Mouse (Mus musculus) limb, embryonic 13.5 days (tissue): Measurements from ENCODE around the gene Bcl2l1. TPM values are rescaled to one million over a fixed set of nuclear protein-coding genes. Genes with fewer than 3 reads are reported as not detected.
A peak's percentile ranks its signal among the peaks of the same experiment; 100 is the strongest.

Experiments
- ATAC-seq: fragments of 200-750 bp; cut with Nextera tagmentation; 2 replicates; pipeline ENCODE4 v1.8.0; 2017; ENCODE audit warnings: low read depth, moderate number of reproducible peaks, moderate TSS enrichment; ENCODE audit not compliant: low FRiP score
- H3K27ac ChIP-seq: fragments of 300-500 bp; sonication (generic); 2 replicates; pipeline ENCODE4 v1.5.1; 2015; ENCODE audit warnings: inconsistent platforms, mild to moderate bottlenecking, moderate library complexity
- H3K27me3 ChIP-seq: fragments of 300-500 bp; sonication (generic); 2 replicates; pipeline ENCODE4 v1.6.1; 2015; ENCODE audit warnings: mild to moderate bottlenecking, inconsistent platforms
- H3K36me3 ChIP-seq: fragments of 300-500 bp; sonication (generic); 2 replicates; pipeline ENCODE4 v1.6.1; 2015; ENCODE audit warnings: inconsistent platforms, mild to moderate bottlenecking, moderate library complexity
- H3K4me1 ChIP-seq: fragments of 300-500 bp; sonication (generic); 2 replicates; pipeline ENCODE4 v1.6.1; 2015; ENCODE audit warnings: inconsistent platforms
- H3K4me2 ChIP-seq: fragments of 300-500 bp; sonication (generic); replicated peaks from 2 replicates; pipeline ENCODE4 v1.6.1; 2015; ENCODE audit warnings: inconsistent platforms, mild to moderate bottlenecking, moderate library complexity
- H3K4me3 ChIP-seq: fragments of 300-500 bp; sonication (generic); 2 replicates; pipeline ENCODE4 v1.5.1; 2015; ENCODE audit warnings: moderate library complexity, mild to moderate bottlenecking, inconsistent platforms
- H3K9ac ChIP-seq: fragments of 300-500 bp; sonication (generic); 2 replicates; pipeline ENCODE4 v1.6.1; 2015; ENCODE audit warnings: mild to moderate bottlenecking, inconsistent platforms
- H3K9me3 ChIP-seq: fragments of 300-500 bp; sonication (generic); 2 replicates; pipeline ENCODE4 v1.6.1; 2016; ENCODE audit warnings: inconsistent platforms
- WGBS: fragments of 180-500 bp; shearing (Covaris S2); methylation state at CpG from one replicate; pipeline ENCODE4 v1.1.7; 2015; 5-methylcytosine and 5-hydroxymethylcytosine counted together
- microRNA-seq: library from miRNA; unstranded; fragments of <30 nt; microRNA quantifications from one replicate; pipeline ENCODE4, GENCODE M21; 2016
- polyA plus RNA-seq: library from polyadenylated mRNA; unstranded; fragments of >200 nt; fragmentation: Nextera tagmentation; extraction: Ambion mirVana; gene quantifications from 2 replicates; pipeline ENCODE4 v1.2.1, GENCODE M21; 2015

The Bcl2l1 gene
- polyA plus RNA-seq, 1 experiment from 2014 or later, result 93.3 TPM

- Histone ChIP-seq H3K4me3 (peak overlapping the region; percentile 95), H3K4me1 (peaks cover 66% of the 10 kb centered on the region), H3K27ac (peak overlapping the region; percentile 98), H3K9ac (peak overlapping the region; percentile 98), H3K27me3 (no peaks in the 10 kb centered on the region), H3K4me2 (peak overlapping the region; percentile 94), H3K9me3 (no peaks in the 10 kb centered on the region), H3K36me3 (peaks cover 6% of the 10 kb centered on the region; the same call in 1 of the 2 replicates)
- peak; percentile 82 for ATAC-seq
- 1% methylated on average over 33 of the region's 36 CpGs for WGBS
Observed at GRCm38 (mm10) chr2:152739031-152739841, 92.3 kb downstream of the Bcl2l1 start.

- 14% methylated on average over 2 of the region's 2 CpGs for WGBS
Observed at GRCm38 (mm10) chr2:152738341-152738740, 93.2 kb downstream of the Bcl2l1 start.

GRCm38 (mm10) chr2:152737306-152738221 lies 94.0 kb downstream of the Bcl2l1 start:
- Histone ChIP-seq H3K36me3 (peaks cover 6% of the 10 kb centered on the region; the same call in 1 of the 2 replicates), H3K27ac (peak overlapping the region; percentile 98), H3K9me3 (no peaks in the 10 kb centered on the region), H3K4me1 (peaks cover 71% of the 10 kb centered on the region), H3K9ac (peak overlapping the region; percentile 98), H3K4me2 (peak overlapping the region; percentile 94), H3K27me3 (no peaks in the 10 kb centered on the region), H3K4me3 (peak overlapping the region; percentile 95)
- ATAC-seq, result no peak
- WGBS, result 1% methylated on average over 10 of the region's 10 CpGs

More at GRCm38 (mm10) chr2:152738341-152738740, 93.2 kb downstream of the Bcl2l1 start:
- Histone ChIP-seq H3K4me1 (peaks cover 74% of the 10 kb centered on the region), H3K4me2 (peak overlapping the region; percentile 94), H3K27me3 (no peaks in the 10 kb centered on the region), H3K27ac (peak overlapping the region; percentile 98), H3K9me3 (no peaks in the 10 kb centered on the region), H3K36me3 (peaks cover 6% of the 10 kb centered on the region; the same call in 1 of the 2 replicates), H3K4me3 (peak overlapping the region; percentile 95), H3K9ac (peak overlapping the region; percentile 98)
- no peak for ATAC-seq

- Histone ChIP-seq H3K36me3 (peaks cover 6% of the 10 kb centered on the region; the same call in 1 of the 2 replicates), H3K4me3 (peak overlapping the region; percentile 95), H3K27me3 (no peaks in the 10 kb centered on the region), H3K9me3 (no peaks in the 10 kb centered on the region), H3K4me2 (peak overlapping the region; percentile 94), H3K9ac (peak overlapping the region; percentile 98), H3K4me1 (peaks cover 71% of the 10 kb centered on the region), H3K27ac (peak overlapping the region; percentile 98)
- under 1% methylated on average over 22 of the region's 22 CpGs for WGBS
- ATAC-seq, result no peak
Observed at GRCm38 (mm10) chr2:152736748-152737147, 94.8 kb downstream of the Bcl2l1 start.

GRCm38 (mm10) chr2:152736090-152736601 lies 95.4 kb downstream of the Bcl2l1 start, which contains the start of gene Id1:
Gene Id1 (plus strand): TSS chr2:152736251.
- under 1% methylated on average over 28 of the region's 28 CpGs for WGBS
- Histone ChIP-seq H3K36me3 (peaks cover 6% of the 10 kb centered on the region; the same call in 1 of the 2 replicates), H3K27me3 (no peaks in the 10 kb centered on the region), H3K27ac (peak within 1 kb of the TSS; percentile 98), H3K4me2 (peak within 1 kb of the TSS; percentile 94), H3K9ac (peak within 1 kb of the TSS; percentile 98), H3K9me3 (no peaks in the 10 kb centered on the region), H3K4me3 (peak within 1 kb of the TSS; percentile 95), H3K4me1 (peaks cover 66% of the 10 kb centered on the region)
- peak; percentile 71 for ATAC-seq

GRCm38 (mm10) chr2:152734984-152735383 lies 96.5 kb downstream of the Bcl2l1 start:
- H3K9ac ChIP-seq, result peak overlapping the region; percentile 98
- peak overlapping the region; percentile 94 for H3K4me2 ChIP-seq
- no peaks in the 10 kb centered on the region for H3K9me3 ChIP-seq
- peaks cover 6% of the 10 kb centered on the region; the same call in 1 of the 2 replicates for H3K36me3 ChIP-seq
- no peaks in the 10 kb centered on the region for H3K27me3 ChIP-seq
- H3K4me3 ChIP-seq, result peak overlapping the region; percentile 95
- ATAC-seq, result peak; percentile 82
- peaks cover 65% of the 10 kb centered on the region for H3K4me1 ChIP-seq
- peak overlapping the region; percentile 98 for H3K27ac ChIP-seq
- under 1% methylated on average over 28 of the region's 28 CpGs for WGBS

GRCm38 (mm10) chr2:152734501-152734900 lies 97.0 kb downstream of the Bcl2l1 start:
- 10% methylated on average over 10 of the region's 10 CpGs for WGBS
- peaks cover 66% of the 10 kb centered on the region for H3K4me1 ChIP-seq
- peak overlapping the region; percentile 94 for H3K4me2 ChIP-seq
- H3K36me3 ChIP-seq, result peaks cover 6% of the 10 kb centered on the region; the same call in 1 of the 2 replicates
- H3K27me3 ChIP-seq, result no peaks in the 10 kb centered on the region
- peak overlapping the region; percentile 98 for H3K27ac ChIP-seq
- no peak overlapping the region for H3K9ac ChIP-seq
- no peaks in the 10 kb centered on the region for H3K9me3 ChIP-seq
- ATAC-seq, result no peak
- peak overlapping the region; percentile 95 for H3K4me3 ChIP-seq

- Histone ChIP-seq H3K9me3 (no peaks in the 10 kb centered on the region), H3K9ac (no peak overlapping the region), H3K27me3 (no peaks in the 10 kb centered on the region), H3K4me3 (no peak overlapping the region), H3K27ac (no peak overlapping the region), H3K36me3 (peaks cover 6% of the 10 kb centered on the region; the same call in 1 of the 2 replicates), H3K4me2 (no peak overlapping the region), H3K4me1 (peaks cover 68% of the 10 kb centered on the region)
- no peak for ATAC-seq
- 94% methylated on average over 2 of the region's 2 CpGs for WGBS
Observed at GRCm38 (mm10) chr2:152733201-152733600, 98.3 kb downstream of the Bcl2l1 start.

Small RNA genes within 50 kb of the gene (microRNA-seq; reads per million reads assigned to microRNA genes)
- gene Gm23802, result not detected
- 1.2 reads per million for gene Mir5622

Other genes with a start within 250 kb of the Bcl2l1 start
- gene Defb45, start 232.3 kb downstream of the Bcl2l1 start, polyA plus RNA-seq, result not detected in 2 replicates
- not detected in 2 replicates for gene Defb36, start 227.4 kb downstream of the Bcl2l1 start, polyA plus RNA-seq
- gene Defb25, start 208.7 kb downstream of the Bcl2l1 start, polyA plus RNA-seq, result 2.0 TPM in 1 of 2 replicates, not detected in the other
- 2.1 and 2.9 TPM in 2 replicates for gene Rem1, start 204.8 kb downstream of the Bcl2l1 start, polyA plus RNA-seq
- gene H13, start 162.3 kb downstream of the Bcl2l1 start, polyA plus RNA-seq, result 156 and 159 TPM in 2 replicates
- gene Mcts2, start 144.7 kb downstream of the Bcl2l1 start, polyA plus RNA-seq, result 29.2 and 30.0 TPM in 2 replicates
- 232 and 236 TPM in 2 replicates for gene Id1, start 95.5 kb downstream of the Bcl2l1 start, polyA plus RNA-seq
- 32.0 and 34.4 TPM in 2 replicates for gene Cox4i2, start 77.6 kb downstream of the Bcl2l1 start, polyA plus RNA-seq
- gene Tpx2, start 16.2 kb upstream of the Bcl2l1 start, polyA plus RNA-seq, result 83.1 and 86.8 TPM in 2 replicates
- 0.05 and 0.08 TPM in 2 replicates for gene Mylk2, start 79.6 kb upstream of the Bcl2l1 start, polyA plus RNA-seq
- 0.65 and 0.66 TPM in 2 replicates for gene Foxs1, start 101.5 kb upstream of the Bcl2l1 start, polyA plus RNA-seq
- gene Dusp15, start 120.0 kb upstream of the Bcl2l1 start, polyA plus RNA-seq, result 0.56 and 0.75 TPM in 2 replicates
- gene Ttll9, start 130.8 kb upstream of the Bcl2l1 start, polyA plus RNA-seq, result 0.32 and 0.39 TPM in 2 replicates
- 126 and 131 TPM in 2 replicates for gene Pdrg1, start 183.7 kb upstream of the Bcl2l1 start, polyA plus RNA-seq
- gene Xkr7, start 200.1 kb upstream of the Bcl2l1 start, polyA plus RNA-seq, result not detected in 2 replicates
- gene Ccm2l, start 234.2 kb upstream of the Bcl2l1 start, polyA plus RNA-seq, result 1.7 and 1.9 TPM in 2 replicates